Mouse (Mus musculus) ES-E14 (cell line): ENCODE measurements around the gene Krt16. TPM values are rescaled to one million over a fixed set of nuclear protein-coding genes. Genes with fewer than 3 reads are reported as not detected.
A peak's percentile ranks its signal among the peaks of the same experiment; 100 is the strongest.

Experiments
- DNase-seq: peaks from one replicate; pipeline ENCODE4 v3.0.0-alpha.2; 2013; ENCODE audit warnings: low read depth, low spot score
- H3K27ac ChIP-seq: 2 replicates; pipeline ENCODE4 v1.5.1; 2012; ENCODE audit warnings: low read depth, mild to moderate bottlenecking, low read length, moderate library complexity, mixed read lengths; ENCODE audit not compliant: poor library complexity, insufficient read depth, severe bottlenecking
- H3K36me3 ChIP-seq: 2 replicates; pipeline ENCODE4 v1.6.1; 2012; ENCODE audit warnings: mild to moderate bottlenecking, low read length, moderate library complexity, mixed read lengths; ENCODE audit not compliant: control insufficient read depth, poor library complexity, insufficient read depth, severe bottlenecking
- H3K4me1 ChIP-seq, 2 experiments: fragments of 150-350 bp in 1 of 2; sonication (generic) in 1 of 2; 2 replicates each; pipeline ENCODE4 v1.6.1; 2012; ENCODE audit warnings: low read length in 2 of 2, mild to moderate bottlenecking in 1 of 2, mixed read lengths in 1 of 2; ENCODE audit not compliant: control insufficient read depth in 2 of 2, insufficient read depth in 2 of 2, poor library complexity in 1 of 2
- H3K4me3 ChIP-seq, 2 experiments: fragments of 150-350 bp in 1 of 2; sonication (generic) in 1 of 2; 2 replicates each; pipeline ENCODE4 v1.5.1; 2012; ENCODE audit warnings: low read length in 2 of 2, low read depth in 1 of 2, mild to moderate bottlenecking in 1 of 2, mixed read lengths in 1 of 2; ENCODE audit not compliant: insufficient read depth in 1 of 2, poor library complexity in 1 of 2, severe bottlenecking in 1 of 2
- H3K9ac ChIP-seq: 2 replicates; pipeline ENCODE4 v1.6.1; 2012; ENCODE audit warnings: low read depth, mild to moderate bottlenecking, low read length, mixed read lengths; ENCODE audit not compliant: poor library complexity, insufficient read depth, severe bottlenecking
- H3K9me3 ChIP-seq: fragments of 150-350 bp; sonication (generic); 2 replicates; pipeline ENCODE4 v1.6.1; 2012; ENCODE audit warnings: low read depth, mild to moderate bottlenecking, low read length; ENCODE audit not compliant: control insufficient read depth, insufficient read depth
- CHD2 ChIP-seq: IDR thresholded peaks from 2 replicates; pipeline ENCODE4 v1.6.1; 2014; ENCODE audit warnings: mild to moderate bottlenecking, low read depth, low read length, inconsistent platforms
- HCFC1 ChIP-seq: IDR thresholded peaks from 2 replicates; pipeline ENCODE4 v1.6.1; 2012; ENCODE audit warnings: low read length, inconsistent platforms, borderline replicate concordance; ENCODE audit not compliant: insufficient read depth
- MAFK ChIP-seq: IDR thresholded peaks from 2 replicates; pipeline ENCODE4 v1.6.1; 2014; ENCODE audit warnings: mild to moderate bottlenecking, low read depth, low read length, inconsistent platforms; ENCODE audit not compliant: insufficient read depth
- ZC3H11A ChIP-seq: IDR thresholded peaks from 2 replicates; pipeline ENCODE4 v1.6.1; 2012; ENCODE audit warnings: low read depth, mild to moderate bottlenecking, inconsistent platforms, low read length, borderline replicate concordance
- ZNF384 ChIP-seq: IDR thresholded peaks from 2 replicates; pipeline ENCODE4 v1.6.1; 2012; ENCODE audit warnings: low read depth, low read length, inconsistent platforms
- in situ Hi-C, 2 experiments: fragments of 600-800 bp; cut with MboI; formaldehyde crosslinking; loops; one replicate each; pipeline ENCODE4 v1.15.1; 2025; ENCODE audit warnings: low sequenced_read_pairs in 2 of 2, inconsistent platforms in 1 of 2; ENCODE audit not compliant: unreplicated experiment in 2 of 2
- total RNA-seq: library from RNA; depleted of rRNA; stranded (reverse); fragments of 300-350 nt; gene quantifications from 2 replicates; pipeline ENCODE4 v1.2.3, GENCODE M21; 2012

The Krt16 gene
- total RNA-seq, 1 experiment = 0.31 TPM

- Histone ChIP-seq H3K9ac (no peak overlapping the region), H3K4me3 (no peak overlapping the region), H3K4me1 (peaks cover 18 to 36% of the 10 kb centered on the region in 2 experiments), H3K36me3 (no peaks in the 10 kb centered on the region), H3K27ac (no peak overlapping the region), H3K9me3 (no peaks in the 10 kb centered on the region)
- DNase-seq = no peak
- in situ Hi-C loops = no loop called here
- TF ChIP-seq HCFC1 (no peak), ZC3H11A (no peak), ZNF384 (no peak), MAFK (no peak), CHD2 (no peak)
Observed at GRCm38 (mm10) chr11:100261235-100261605, 12.5 kb upstream of the Krt16 start.

- H3K27ac ChIP-seq = peak within 1 kb of the TSS; percentile 37; the same call in 1 of the 2 replicates
- peak within 1 kb of the TSS; percentile 8 to 35; a peak in 1 of 4 replicates for H3K4me3 ChIP-seq
Observed at GRCm38 (mm10) chr11:100260514-100261234, 12.0 kb upstream of the Krt16 start, which contains the start of gene Krt17. TSS of gene Krt17 (minus strand) at chr11:100261029.

GRCm38 (mm10) chr11:100259079-100259478 is 10.4 kb upstream of the Krt16 start:
- no peak overlapping the region for H3K27ac ChIP-seq
- DNase-seq = no peak
- H3K9ac ChIP-seq = no peak overlapping the region
- in situ Hi-C loops = no loop called here
- no peak overlapping the region for H3K4me3 ChIP-seq
- no peaks in the 10 kb centered on the region for H3K36me3 ChIP-seq
- H3K9me3 ChIP-seq = no peaks in the 10 kb centered on the region
- no peak for TF ChIP-seq MAFK
- TF ChIP-seq ZC3H11A = no peak
- TF ChIP-seq HCFC1 = no peak
- TF ChIP-seq CHD2 = no peak
- TF ChIP-seq ZNF384 = no peak
- H3K4me1 ChIP-seq = peaks cover 9 to 35% of the 10 kb centered on the region in 2 experiments

More at GRCm38 (mm10) chr11:100260514-100261234, 12.0 kb upstream of the Krt16 start, which contains the start of gene Krt17:
- Histone ChIP-seq H3K9ac (no peak within 1 kb of the TSS), H3K4me1 (peaks cover 13 to 35% of the 10 kb centered on the region in 2 experiments), H3K9me3 (no peaks in the 10 kb centered on the region), H3K36me3 (no peaks in the 10 kb centered on the region)
- in situ Hi-C loops = no loop called here
- no peak for TF ChIP-seq HCFC1
- TF ChIP-seq ZNF384 = no peak
- no peak for TF ChIP-seq CHD2
- TF ChIP-seq ZC3H11A = no peak
- no peak for TF ChIP-seq MAFK
- no peak for DNase-seq

- no peak for TF ChIP-seq CHD2
- no peaks in the 10 kb centered on the region for H3K9me3 ChIP-seq
- H3K9ac ChIP-seq = no peak overlapping the region
- in situ Hi-C loops = no loop called here
- no peak for DNase-seq
- no peak overlapping the region for H3K27ac ChIP-seq
- no peaks in the 10 kb centered on the region for H3K36me3 ChIP-seq
- peaks cover 8 to 36% of the 10 kb centered on the region in 2 experiments for H3K4me1 ChIP-seq
- H3K4me3 ChIP-seq = no peak overlapping the region
Observed at GRCm38 (mm10) chr11:100257967-100258366, 9.3 kb upstream of the Krt16 start.

GRCm38 (mm10) chr11:100255514-100255913 is 6.8 kb upstream of the Krt16 start:
- DNase-seq = no peak
- no peak overlapping the region for H3K27ac ChIP-seq
- no peaks in the 10 kb centered on the region for H3K36me3 ChIP-seq
- no peak for TF ChIP-seq ZC3H11A
- no peak for TF ChIP-seq ZNF384
- no peak for TF ChIP-seq MAFK
- no peak for TF ChIP-seq CHD2
- no peak for TF ChIP-seq HCFC1
- in situ Hi-C loops = no loop called here
- H3K4me1 ChIP-seq = peaks cover 2 to 17% of the 10 kb centered on the region in 2 experiments; a peak in 2 of 4 replicates
- H3K9me3 ChIP-seq = no peaks in the 10 kb centered on the region
- no peak overlapping the region for H3K9ac ChIP-seq
- no peak overlapping the region for H3K4me3 ChIP-seq
